Mouse (Mus musculus) MEL-GATA-1-ER (cell line): ENCODE data around the gene Pde10a.

Source experiments
- DNase-seq: peaks from one replicate; pipeline ENCODE4 v3.0.0-alpha.2; 2012; ENCODE audit warnings: low read depth; ENCODE audit errors: extremely low read depth

The Pde10a gene

GRCm38 (mm10) chr17:8745334-8745733 lies 220.2 kb downstream of the Pde10a start:
- DNase-seq, result no peak

- DNase-seq, result peak; percentile 36
Observed at GRCm38 (mm10) chr17:8749426-8749825, 224.3 kb downstream of the Pde10a start.

DNA sequence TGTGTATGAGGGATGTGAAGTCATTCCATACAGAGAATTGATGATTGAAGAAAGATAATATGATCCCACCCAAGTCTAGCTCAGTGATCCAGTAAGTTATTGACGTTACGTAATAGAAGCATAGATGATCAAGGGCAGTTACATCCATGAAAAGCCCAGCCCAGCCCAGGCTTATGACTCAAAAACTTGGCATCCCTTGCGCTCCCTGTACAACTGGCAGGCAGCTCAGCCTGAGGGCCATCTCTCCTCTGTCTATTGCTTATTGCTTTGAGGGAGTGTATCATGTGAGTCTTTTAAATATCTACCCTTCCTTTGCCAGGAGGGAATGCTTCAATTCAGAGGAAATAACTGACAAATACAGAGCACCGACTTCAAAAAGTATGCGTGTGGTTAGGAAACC lies 232.4 kb downstream of the Pde10a start:
- DNase-seq, result no peak

GRCm38 (mm10) chr17:8763248-8763647 lies 238.1 kb downstream of the Pde10a start:
- DNase-seq, result no peak

DNA sequence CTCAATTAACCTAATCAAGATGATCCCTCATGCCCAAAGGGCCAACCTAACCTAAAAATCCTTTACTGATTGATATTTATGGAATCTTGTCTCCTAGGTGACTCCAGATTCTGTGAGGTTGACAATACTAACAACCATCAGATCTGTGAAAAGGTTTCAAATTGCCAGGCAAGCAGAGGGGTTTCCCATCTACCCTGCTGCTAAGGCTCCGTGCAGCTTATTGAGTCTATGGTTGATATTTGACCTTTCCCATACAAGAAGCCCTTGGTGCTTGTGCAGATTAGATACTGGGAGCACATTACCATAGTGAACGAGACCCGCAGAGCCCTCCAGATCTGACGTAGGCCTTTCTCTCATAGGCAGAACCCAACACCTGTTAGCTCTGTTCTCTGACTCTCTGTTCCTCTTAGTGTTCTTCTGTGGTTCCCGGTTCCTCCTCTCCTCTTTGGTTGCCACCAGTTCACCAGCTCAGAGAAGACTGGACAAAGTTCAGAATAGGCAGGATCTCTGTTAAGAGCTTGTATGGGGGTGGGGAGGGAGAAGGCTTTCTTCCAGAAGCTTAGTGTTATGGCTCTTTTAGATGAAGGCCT lies 240.9 kb downstream of the Pde10a start:
- no peak for DNase-seq

GRCm38 (mm10) chr17:8769155-8769554 lies 244.0 kb downstream of the Pde10a start:
- no peak for DNase-seq

- no peak for DNase-seq
Observed at GRCm38 (mm10) chr17:8773391-8773790, 248.2 kb downstream of the Pde10a start.

DNA sequence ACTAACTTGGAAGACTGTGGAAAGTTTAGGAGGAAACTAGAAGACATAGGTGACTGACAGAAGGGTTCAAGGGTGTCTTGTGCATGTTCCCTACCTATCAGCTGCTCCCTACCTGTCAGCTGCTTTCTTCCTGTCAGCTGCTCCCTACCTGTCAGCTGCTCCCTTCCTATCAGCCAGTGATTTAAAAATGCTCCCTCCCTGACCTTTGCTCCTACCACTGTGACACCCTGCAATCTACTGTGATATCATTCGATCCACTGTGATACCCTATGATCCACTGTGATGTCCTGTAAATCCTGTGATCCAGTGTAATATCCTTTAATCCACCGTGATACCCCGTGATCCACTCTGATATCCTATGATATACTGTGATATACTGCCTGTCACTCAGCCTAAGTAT lies 249.1 kb downstream of the Pde10a start:
- DNase-seq, result no peak

DNA sequence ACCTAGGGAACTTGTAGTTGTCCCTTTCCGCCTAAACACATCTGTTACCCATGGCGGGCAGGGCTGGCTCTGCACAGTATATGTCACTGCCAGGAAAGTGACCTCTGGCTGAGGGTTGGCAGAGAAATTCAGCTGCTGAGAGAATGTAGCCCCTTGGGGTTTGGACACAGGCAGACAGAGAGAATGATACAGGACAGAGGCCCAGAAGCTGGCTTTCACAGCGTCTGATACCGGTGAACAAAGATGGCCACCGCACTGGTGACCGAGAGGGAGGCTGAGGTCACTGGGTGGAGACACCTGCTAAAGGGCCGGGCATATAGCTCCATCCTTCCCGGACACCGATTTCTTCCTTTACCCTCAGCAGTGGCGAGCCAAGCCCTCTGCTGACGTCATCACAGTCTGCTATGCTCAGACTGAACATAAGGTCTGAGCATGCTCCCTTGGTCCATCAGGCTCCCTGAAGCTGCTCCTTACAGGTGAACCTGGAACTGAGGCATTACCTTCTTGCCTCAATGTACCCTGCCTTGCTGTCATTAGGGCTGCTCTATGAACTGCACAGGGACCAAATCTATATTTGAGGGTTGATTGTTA lies 250.5 kb downstream of the Pde10a start:
- DNase-seq, result no peak

DNA sequence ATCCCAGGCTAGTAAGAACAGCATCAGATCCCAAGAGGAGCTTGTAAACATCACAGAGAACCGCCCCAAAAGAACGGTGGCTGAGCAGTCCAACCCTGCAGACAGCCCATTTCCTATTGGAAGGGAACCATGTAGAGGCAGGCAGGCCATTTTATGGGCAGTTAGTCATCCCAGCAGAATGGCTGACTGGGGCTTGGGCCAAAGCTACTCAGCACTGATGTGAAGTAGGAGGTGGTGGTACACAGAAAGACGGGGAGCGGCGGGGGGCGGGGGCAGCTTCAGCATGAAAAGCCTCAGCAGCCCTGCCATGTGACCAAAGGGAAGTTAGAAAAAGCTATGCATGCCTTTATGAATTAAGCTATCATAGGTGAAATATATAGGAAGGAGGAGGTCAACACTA lies 252.5 kb downstream of the Pde10a start:
- DNase-seq, result no peak

- DNase-seq, result no peak
Observed at GRCm38 (mm10) chr17:8778839-8779238, 253.7 kb downstream of the Pde10a start.

DNA sequence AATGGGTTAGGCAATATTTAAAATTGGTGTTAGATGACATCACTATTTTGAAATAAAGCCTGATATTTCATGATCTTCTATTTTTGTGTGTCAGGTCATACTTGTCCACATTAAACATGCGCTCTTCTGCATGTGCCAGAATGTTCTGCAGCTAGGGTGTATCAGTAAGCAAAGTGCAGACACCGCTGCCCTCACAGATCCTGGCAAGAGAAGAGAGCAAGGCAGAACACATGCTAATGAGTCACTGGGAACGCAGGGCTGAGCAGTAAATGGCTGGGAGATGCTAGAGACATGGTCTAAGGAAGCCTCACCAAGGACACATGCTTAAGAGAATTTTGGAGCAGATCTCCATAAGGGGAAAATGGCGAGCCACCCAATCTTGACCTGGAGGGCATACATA lies 255.3 kb downstream of the Pde10a start:
- no peak for DNase-seq

DNA sequence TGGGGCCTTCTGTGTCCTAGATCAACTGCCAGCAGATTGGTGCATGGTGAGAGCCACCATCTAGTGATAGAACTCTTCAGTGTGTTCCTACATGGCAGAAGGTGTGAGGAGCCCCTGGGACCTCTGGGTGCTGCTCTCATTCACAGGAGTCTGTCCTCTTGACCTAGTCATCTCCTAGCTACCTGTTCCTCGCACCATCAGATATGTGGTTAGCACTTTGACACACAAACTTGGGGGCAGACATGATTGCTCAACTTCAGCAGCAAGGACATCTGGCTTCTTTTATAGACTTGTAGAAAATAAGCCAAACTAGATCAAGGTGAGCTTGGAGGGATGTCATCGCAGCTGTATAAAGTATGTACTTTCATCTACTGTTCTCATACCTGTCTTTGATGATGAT lies 255.9 kb downstream of the Pde10a start:
- DNase-seq, result no peak

DNA sequence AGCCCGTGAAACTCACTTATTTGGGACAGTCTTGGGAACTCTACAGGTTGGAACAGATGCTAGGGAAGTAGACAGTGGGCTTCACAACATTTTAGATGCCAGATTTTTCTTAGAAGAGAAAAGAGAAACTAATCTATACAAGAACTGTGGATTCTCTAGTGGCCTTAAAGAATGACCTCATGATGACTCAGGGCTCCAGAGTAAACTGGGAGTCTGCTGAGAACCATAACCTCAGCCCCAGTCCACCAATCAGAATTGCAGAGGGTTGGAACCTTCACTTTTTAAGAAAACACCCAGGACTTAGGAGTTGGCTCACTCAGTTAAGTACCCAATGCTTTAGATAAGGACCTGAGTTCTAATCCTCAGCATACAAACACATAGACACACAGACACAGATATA lies 256.4 kb downstream of the Pde10a start:
- DNase-seq, result no peak

DNA sequence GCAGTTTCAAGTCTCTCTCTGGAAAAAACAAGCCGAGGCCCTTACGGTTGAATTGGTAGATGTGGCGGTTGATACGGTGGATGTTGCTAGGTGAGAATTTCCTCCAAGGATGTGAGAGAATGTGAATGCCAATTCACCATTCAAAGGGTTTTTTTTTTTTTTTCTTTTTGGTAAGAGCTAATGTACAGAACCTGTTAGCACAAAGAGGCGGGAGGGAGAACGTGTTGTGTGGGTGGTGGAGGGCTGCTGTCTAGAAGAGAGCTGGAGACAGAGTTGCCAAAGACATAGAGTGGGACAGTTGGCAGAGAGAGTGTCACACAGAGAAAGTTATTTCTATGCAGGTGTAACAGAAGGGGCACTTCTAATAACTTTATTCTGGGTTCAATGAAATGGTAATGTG lies 260.7 kb downstream of the Pde10a start:
- no peak for DNase-seq

DNA sequence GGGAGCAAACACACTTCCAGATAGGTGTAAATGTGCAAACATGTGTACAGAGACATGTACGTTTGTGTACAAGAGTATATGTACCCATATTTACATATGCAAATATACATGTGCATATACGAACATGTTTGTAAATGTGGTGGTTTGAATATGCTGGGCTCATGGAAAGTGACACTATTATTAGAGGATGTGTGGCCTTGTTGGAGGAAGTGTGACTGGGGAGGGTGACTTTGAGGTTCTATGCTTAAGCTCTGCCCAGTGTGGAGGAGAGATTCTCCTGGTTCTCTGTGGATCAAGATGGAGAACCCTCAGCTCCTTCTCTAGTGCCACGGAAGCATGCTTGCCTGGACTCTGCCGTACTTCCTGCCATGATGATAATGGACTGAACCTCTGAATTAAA lies 261.3 kb downstream of the Pde10a start:
- no peak for DNase-seq

DNA sequence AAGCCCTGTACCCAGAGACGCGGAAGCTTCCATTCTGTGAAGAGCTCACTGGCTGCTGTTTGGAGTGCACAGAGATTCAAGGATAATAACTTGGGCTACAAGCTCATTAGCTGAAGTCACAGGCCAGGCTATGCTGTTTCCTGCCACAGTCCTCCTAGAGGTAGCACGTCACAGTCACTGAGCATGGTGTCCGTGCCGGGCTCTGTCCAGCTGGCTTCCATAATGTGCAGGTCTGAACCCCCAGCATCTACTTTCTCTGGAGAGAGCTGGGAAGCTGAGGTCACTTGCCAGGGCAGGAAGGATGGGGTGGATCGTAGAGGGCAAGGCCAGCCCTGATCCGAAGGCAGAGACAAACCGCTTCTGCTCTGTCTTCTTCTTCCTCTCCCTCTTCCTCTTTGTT lies 262.6 kb downstream of the Pde10a start:
- no peak for DNase-seq

GRCm38 (mm10) chr17:8791561-8791960 lies 266.4 kb downstream of the Pde10a start:
- DNase-seq, result no peak

DNA sequence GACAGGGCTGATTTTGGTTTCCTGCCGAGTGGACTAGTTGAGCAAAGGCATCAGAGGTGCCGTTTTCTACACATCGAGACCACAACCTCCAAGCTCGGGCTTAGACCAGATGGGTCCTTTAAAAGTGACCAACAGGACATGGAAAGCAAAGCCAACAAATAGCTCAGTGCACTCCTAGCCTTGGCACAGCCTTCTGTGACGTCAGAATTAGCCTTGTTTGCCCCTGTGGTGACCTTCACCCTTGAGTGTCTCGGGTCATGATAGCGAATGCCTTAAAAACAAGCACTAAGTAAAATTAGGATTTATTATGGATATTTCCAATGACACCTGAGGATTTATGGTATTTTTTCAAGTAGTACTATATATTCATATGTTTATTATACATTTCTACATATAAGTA lies 267.4 kb downstream of the Pde10a start:
- DNase-seq, result no peak

- DNase-seq, result peak; percentile 70
Observed at GRCm38 (mm10) chr17:8797624-8798023, 272.5 kb downstream of the Pde10a start.

DNA sequence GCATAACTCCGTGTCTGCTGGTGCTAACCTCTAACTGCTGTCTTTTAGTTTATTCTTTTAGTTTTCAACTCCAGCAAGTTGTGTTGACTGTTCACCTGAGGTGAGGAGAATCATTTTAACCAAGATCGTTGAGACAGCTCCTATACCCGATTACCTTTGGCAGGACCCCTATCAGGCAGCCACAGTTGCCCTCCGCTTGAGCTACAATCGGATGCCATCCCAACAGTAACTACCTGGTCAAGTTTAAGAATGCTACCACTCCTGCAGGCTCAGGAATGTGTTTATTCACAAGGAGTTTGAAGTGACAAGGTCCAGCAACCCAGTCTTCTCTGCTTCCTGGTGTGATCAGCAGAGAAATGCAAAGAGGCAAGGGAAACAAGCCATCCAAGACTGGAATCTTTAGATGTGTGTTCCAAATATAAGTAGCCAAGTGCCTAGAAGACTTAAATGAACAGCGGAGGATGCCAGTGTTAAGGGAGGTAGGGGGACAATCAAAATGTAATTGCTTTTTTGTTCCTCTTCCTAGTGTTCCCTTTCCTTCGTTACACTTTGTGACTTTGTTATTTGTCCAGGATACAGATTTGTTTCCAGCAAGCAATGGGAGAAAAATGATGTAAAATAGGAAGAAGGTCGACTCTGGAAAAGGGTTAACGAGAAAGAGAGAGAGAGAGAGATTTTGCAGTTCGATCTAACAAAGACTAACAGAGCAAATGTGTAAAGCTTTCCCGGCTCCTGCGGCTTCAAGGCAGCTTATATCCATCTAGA lies 273.5 kb downstream of the Pde10a start:
- DNase-seq, result no peak

DNA sequence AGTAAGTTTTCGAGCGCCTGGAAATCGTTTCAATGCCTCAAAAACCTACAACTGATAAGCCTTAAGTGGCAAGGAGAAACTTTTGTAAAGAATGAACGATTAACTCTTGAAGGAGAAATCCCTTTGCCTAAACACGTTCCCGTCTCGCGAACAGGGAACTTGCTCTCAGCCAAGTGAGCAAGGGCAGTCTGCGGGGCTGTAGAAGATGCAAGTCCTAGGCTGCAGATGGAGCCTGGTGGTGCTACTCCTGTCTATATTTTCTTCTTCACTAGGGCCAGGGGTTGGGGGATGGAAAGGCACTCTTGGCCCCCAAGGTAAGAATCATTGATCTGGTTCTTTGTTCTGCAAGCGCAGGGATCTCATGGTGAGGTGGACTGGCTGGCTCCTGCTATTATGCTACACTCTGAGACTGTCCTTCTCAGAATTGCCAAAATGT lies 274.1 kb downstream of the Pde10a start:
- no peak for DNase-seq

DNA sequence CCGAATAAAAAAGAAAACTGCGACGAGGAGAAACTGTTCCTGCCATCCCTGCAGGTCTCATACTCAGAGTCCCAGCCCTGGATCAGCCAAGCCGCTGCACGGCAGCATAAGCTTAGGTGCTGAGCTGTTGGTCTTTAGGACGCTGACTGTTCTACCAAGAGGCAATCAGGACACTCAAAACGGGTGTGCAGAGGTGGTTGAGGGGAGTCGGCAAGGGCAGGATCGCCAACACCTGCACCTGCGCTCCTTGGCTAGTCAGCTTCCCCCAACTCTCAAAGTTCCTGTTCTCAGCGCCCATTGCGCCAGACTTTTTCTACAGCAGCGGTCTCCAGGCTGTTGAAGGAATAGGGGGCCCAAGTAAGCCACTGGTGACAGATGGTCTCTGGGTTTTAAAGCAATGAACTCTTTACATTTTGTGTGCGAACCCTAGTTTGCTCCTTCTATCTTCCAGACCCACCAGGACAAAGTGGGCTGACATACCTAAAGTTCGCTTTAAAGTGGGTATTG lies 274.8 kb downstream of the Pde10a start:
- no peak for DNase-seq
